7 mouse cellular contexts compared by ENCODE assay signal in genomic region chr6:30895819-30896194, GRCm38 (mm10). TPM values are rescaled to one million over a fixed set of nuclear protein-coding genes. Genes with fewer than 3 reads are reported as not detected.
DNase-seq lines count a peak whose midpoint lies in the region; ATAC-seq and TF ChIP-seq lines count a peak whose summit lies in the region.

No protein-coding gene starts in this region.

- H3K4me3 ChIP-seq in G1E (ENCODE audit: low read depth, low read length), result peak overlapping the region; percentile 82
- H3K4me3 ChIP-seq in bone marrow, adult 2 months (replicated peaks; ENCODE audit: control insufficient read depth, low read depth, low read length), result peak overlapping the region; percentile 65
- peak overlapping the region; percentile 62 for H3K4me3 ChIP-seq in hindbrain, embryonic 13.5 days
- H3K4me3 ChIP-seq in midbrain, embryonic 11.5 days (ENCODE audit: low read depth, low read length), result peak overlapping the region; percentile 82

- peak overlapping the region; percentile 83 for H3K9ac ChIP-seq in hindbrain, embryonic 13.5 days
- H3K9ac ChIP-seq in midbrain, embryonic 11.5 days (ENCODE audit: low read length), result peak overlapping the region; percentile 84

- no peak for TF ChIP-seq CTCF in G1E (IDR thresholded peaks at IDR 0.05; ENCODE audit: low read depth, low read length)
- no peak for TF ChIP-seq CTCF in bone marrow, adult 2 months (IDR thresholded peaks at IDR 0.05; ENCODE audit: control insufficient read depth, insufficient read depth, low read length)

- intact Hi-C loops in gastrocnemius, postnatal 36 days (cut with DNase I), result no loop called here

- H3K4me2 ChIP-seq in hindbrain, embryonic 13.5 days, result peak overlapping the region; percentile 62
- H3K4me2 ChIP-seq in midbrain, embryonic 11.5 days, result peak overlapping the region; percentile 40

- H3K27ac ChIP-seq in bone marrow, adult 2 months (ENCODE audit: control insufficient read depth, insufficient read depth, low read depth, low read length, poor library complexity), result no peak overlapping the region
- H3K27ac ChIP-seq in hindbrain, embryonic 13.5 days, result peak overlapping the region; percentile 97
- peak overlapping the region; percentile 97 for H3K27ac ChIP-seq in midbrain, embryonic 11.5 days (ENCODE audit: low read depth, low read length)

- peak; percentile 9 for DNase-seq in layer of hippocampus, adult 11-12 months (ENCODE audit: low spot score)
- DNase-seq in layer of hippocampus, adult 9-10 months (ENCODE audit: low spot score), result no peak
- DNase-seq in G1E (ENCODE audit: low spot score), result no peak
- DNase-seq in midbrain, embryonic 11.5 days (ENCODE audit: low spot score, missing footprints), result no peak
- no peak for DNase-seq in gastrocnemius, postnatal 36 days

- no peaks in the 10 kb centered on the region for H3K9me3 ChIP-seq in G1E (replicated peaks)
- no peaks in the 10 kb centered on the region for H3K9me3 ChIP-seq in hindbrain, embryonic 13.5 days
- H3K9me3 ChIP-seq in midbrain, embryonic 11.5 days (ENCODE audit: control insufficient read depth, low read length), result no peaks in the 10 kb centered on the region

- no peaks in the 10 kb centered on the region for H3K27me3 ChIP-seq in G1E (ENCODE audit: insufficient read depth, low read length)
- H3K27me3 ChIP-seq in hindbrain, embryonic 13.5 days, result no peaks in the 10 kb centered on the region
- H3K27me3 ChIP-seq in midbrain, embryonic 11.5 days (ENCODE audit: control insufficient read depth, insufficient read depth, low read length), result no peaks in the 10 kb centered on the region

- WGBS in bone marrow, adult 2 months, result 23% methylated on average over 3 of the region's 3 CpGs
- 24% methylated on average over 3 of the region's 3 CpGs for WGBS in hindbrain, embryonic 13.5 days
- 20% methylated on average over 3 of the region's 3 CpGs for WGBS in midbrain, embryonic 11.5 days

- H3K36me3 ChIP-seq in G1E (replicated peaks), result peaks cover 17% of the 10 kb centered on the region
- peaks cover 3% of the 10 kb centered on the region; the same call in 1 of the 2 replicates for H3K36me3 ChIP-seq in hindbrain, embryonic 13.5 days
- H3K36me3 ChIP-seq in midbrain, embryonic 11.5 days (ENCODE audit: control insufficient read depth, insufficient read depth, low read length), result no peaks in the 10 kb centered on the region

- H3K4me1 ChIP-seq in G1E (ENCODE audit: insufficient read depth, low read depth, low read length), result peaks cover 20% of the 10 kb centered on the region
- peaks cover 3% of the 10 kb centered on the region; the same call in 1 of the 2 replicates for H3K4me1 ChIP-seq in bone marrow, adult 2 months (ENCODE audit: control insufficient read depth, insufficient read depth, low read length)
- peaks cover 14% of the 10 kb centered on the region for H3K4me1 ChIP-seq in hindbrain, embryonic 13.5 days (replicated peaks)
- H3K4me1 ChIP-seq in midbrain, embryonic 11.5 days (ENCODE audit: control insufficient read depth, insufficient read depth, low read length), result peaks cover 8% of the 10 kb centered on the region

- TF ChIP-seq POLR2A in bone marrow, adult 2 months (IDR thresholded peaks at IDR 0.05; ENCODE audit: borderline replicate concordance, control insufficient read depth, low read depth, low read length), result no peak

- ATAC-seq in G1E (ENCODE audit: extremely low read depth, insufficient number of reproducible peaks, low FRiP score, poor library complexity, severe bottlenecking), result no peak
- ATAC-seq in hindbrain, embryonic 13.5 days (ENCODE audit: low FRiP score), result no peak
- ATAC-seq in midbrain, embryonic 11.5 days (ENCODE audit: low FRiP score), result no peak

RNA-seq across cellular contexts. Expression of gene Copg2, which starts 0.8 kb away (rescaled TPM):
- 32.8 and 33.9 TPM in 2 replicates for total RNA-seq in G1E (2014; fragmentation: Nextera tagmentation)
- total RNA-seq in G1E (2017), result 44.7 and 45.8 TPM in 2 replicates
- polyA plus RNA-seq in G1E (2012), result 9.3 and 20.4 TPM in 2 replicates
- polyA plus RNA-seq in bone marrow, adult 2 months (2011; ENCODE audit: insufficient read depth, insufficient read length, low replicate concordance, missing spikeins), result 7.1 and 12.4 TPM in 2 replicates
- polyA plus RNA-seq in hindbrain, embryonic 13.5 days (2015; fragmentation: Nextera tagmentation; extraction: Ambion mirVana), result 31.8 and 34.9 TPM in 2 replicates
- polyA plus RNA-seq in midbrain, embryonic 11.5 days (2014; fragmentation: Nextera tagmentation; extraction: Ambion mirVana), result 42.0 and 44.0 TPM in 2 replicates
- 10 to 100 TPM; 13.8 to 14.1 TPM for total RNA-seq in gastrocnemius, postnatal 36 days (2021)

RNA-seq across cellular contexts. Expression of gene Tsga13, which starts 19.6 kb away (rescaled TPM):
- total RNA-seq in G1E (2014; fragmentation: Nextera tagmentation) (not detected in 2 replicates), G1E (2017) (not detected in 2 replicates)
- not detected in 2 replicates for polyA plus RNA-seq in G1E (2012)
- polyA plus RNA-seq in bone marrow, adult 2 months (2011; ENCODE audit: insufficient read depth, insufficient read length, low replicate concordance, missing spikeins), result not detected in 2 replicates
- 0.44 and 0.63 TPM in 2 replicates for polyA plus RNA-seq in hindbrain, embryonic 13.5 days (2015; fragmentation: Nextera tagmentation; extraction: Ambion mirVana)
- polyA plus RNA-seq in midbrain, embryonic 11.5 days (2014; fragmentation: Nextera tagmentation; extraction: Ambion mirVana), result 0.23 and 0.30 TPM in 2 replicates
- total RNA-seq in gastrocnemius, postnatal 36 days (2021), result not detected
